Mouse (Mus musculus) bone marrow, adult 2 months (tissue): ENCODE results near the gene Pdcd4.

Experiments
- CTCF ChIP-seq: fragments of 200-500 bp; IDR thresholded peaks from 2 replicates; pipeline ENCODE4 v1.5.1; 2011; ENCODE audit warnings: low read length, control low read depth; ENCODE audit not compliant: control insufficient read depth, insufficient read depth
- POLR2A ChIP-seq: fragments of 200-500 bp; IDR thresholded peaks from 2 replicates; pipeline ENCODE4 v1.6.1; 2011; ENCODE audit warnings: low read depth, mild to moderate bottlenecking, control low read depth, low read length, borderline replicate concordance; ENCODE audit not compliant: control insufficient read depth

GRCm38 (mm10) chr19:53939467-53939866, 47.4 kb downstream of the Pdcd4 start:
- no peak for TF ChIP-seq CTCF
- TF ChIP-seq POLR2A = no peak
